ENCODE assay signal across 21 mouse cellular contexts in the genomic region with DNA sequence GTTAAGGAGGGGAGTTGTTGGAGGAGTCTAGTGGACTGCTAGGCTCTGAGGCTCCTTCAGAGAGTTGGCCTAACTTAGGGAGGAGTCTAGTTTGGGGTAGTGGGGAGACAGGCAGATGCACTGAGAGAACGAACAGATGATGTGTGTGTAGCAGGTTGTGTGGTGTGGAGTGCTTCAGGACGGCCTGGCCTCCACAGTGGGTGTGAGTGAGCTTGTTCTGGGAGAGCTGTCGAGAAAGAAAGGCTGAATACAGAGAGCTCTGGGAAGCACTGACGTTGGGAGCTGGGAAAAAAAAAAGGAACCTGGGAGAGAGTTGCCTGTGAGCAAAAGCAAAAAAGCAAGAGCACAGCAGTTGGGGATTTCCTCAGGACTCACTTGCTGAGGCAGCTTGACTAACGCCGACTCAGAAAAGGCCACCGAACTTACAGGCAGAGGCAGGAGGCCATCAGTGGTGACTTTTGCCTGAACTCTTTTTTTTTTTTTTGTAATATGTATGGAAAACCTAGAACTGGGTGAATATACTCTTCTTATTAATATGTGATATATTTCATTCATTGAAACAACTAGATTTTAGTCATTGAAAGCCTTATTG.
"Had no signal": no experiment of that assay in that cellular context is flagged by ENCODE, and none has a peak within 500 bp of the region (broad histone marks: within the 10 kb centered on the region; RNA-seq: fewer than 3 reads in every experiment).

No protein-coding gene starts in this region.

- H3K27me3 ChIP-seq: kidney, embryonic 15.5 days; limb, embryonic 13.5 days; liver, embryonic 12.5 days; liver, embryonic 15.5 days; lung, embryonic 15.5 days; midbrain, embryonic 12.5 days; midbrain, embryonic 15.5 days; neural tube, embryonic 12.5 days; neural tube, embryonic 15.5 days had no signal

- H3K4me3 ChIP-seq: kidney, embryonic 15.5 days; limb, embryonic 10.5 days; limb, embryonic 13.5 days; liver, embryonic 12.5 days; liver, embryonic 15.5 days; lung, embryonic 15.5 days; midbrain, embryonic 12.5 days; midbrain, embryonic 15.5 days; neural tube, embryonic 12.5 days; neural tube, embryonic 15.5 days had no signal

- H3K9ac ChIP-seq: kidney, embryonic 15.5 days; limb, embryonic 13.5 days; liver, embryonic 12.5 days; liver, embryonic 15.5 days; lung, embryonic 15.5 days; midbrain, embryonic 12.5 days; midbrain, embryonic 15.5 days; neural tube, embryonic 12.5 days; neural tube, embryonic 15.5 days had no signal

- DNase-seq: kidney, adult 8-10 months; kidney, postnatal 10 days; kidney, postnatal 36 days; layer of hippocampus, adult 9-11 months; liver; lung, adult 18-20 months; lung, postnatal 10 days; lung, postnatal 36 days; retina, postnatal 1 day; thymus, postnatal 36 days had no signal

- H3K4me2 ChIP-seq: kidney, embryonic 15.5 days; limb, embryonic 13.5 days; liver, embryonic 12.5 days; liver, embryonic 15.5 days; lung, embryonic 15.5 days; midbrain, embryonic 12.5 days; midbrain, embryonic 15.5 days; neural tube, embryonic 12.5 days; neural tube, embryonic 15.5 days had no signal

- H3K9me3 ChIP-seq: kidney, embryonic 15.5 days; limb, embryonic 10.5 days; limb, embryonic 13.5 days; liver, embryonic 12.5 days; liver, embryonic 15.5 days; lung, embryonic 15.5 days; midbrain, embryonic 12.5 days; midbrain, embryonic 15.5 days; neural tube, embryonic 12.5 days; neural tube, embryonic 15.5 days had no signal

- H3K27ac ChIP-seq: kidney, embryonic 15.5 days; limb, embryonic 10.5 days; limb, embryonic 13.5 days; liver, embryonic 12.5 days; liver, embryonic 15.5 days; lung, embryonic 15.5 days; midbrain, embryonic 12.5 days; midbrain, embryonic 15.5 days; neural tube, embryonic 12.5 days; neural tube, embryonic 15.5 days; stomach, postnatal 0 days had no signal
